Mouse (Mus musculus) cerebellum, adult 9-11 months (tissue): Measurements from ENCODE around the gene Nudt3.
A peak's percentile ranks its signal among the peaks of the same experiment; 100 is the strongest.
"Not testable (repeated sequence)": the region's sequence is repeated elsewhere in the genome, so short reads cannot be mapped to it uniquely, and the experiment has no call there.

Source experiments
- DNase-seq: peaks from one replicate; pipeline ENCODE4 v3.0.0; 2022

Gene Nudt3

GRCm38 (mm10) chr17:27635575-27635903 is 12.2 kb upstream of the Nudt3 start:
- not testable (repeated sequence) for DNase-seq

- peak; percentile 92 for DNase-seq
These were observed 11.7 kb upstream of the Nudt3 start, which contains the start of gene RPS10-NUDT3 for GRCm38 (mm10) chr17:27634871-27635574. Gene RPS10-NUDT3, minus strand, starts transcription at chr17:27635222.

GRCm38 (mm10) chr17:27629249-27630020 is 6.1 kb upstream of the Nudt3 start:
- peak; percentile 79 for DNase-seq

GRCm38 (mm10) chr17:27628376-27628775 is 5.1 kb upstream of the Nudt3 start:
- DNase-seq, result no peak

- no peak for DNase-seq
These were observed 4.2 kb upstream of the Nudt3 start for GRCm38 (mm10) chr17:27627451-27627850.

- DNase-seq, result no peak
These were observed 3.4 kb upstream of the Nudt3 start for GRCm38 (mm10) chr17:27626681-27627080.

GRCm38 (mm10) chr17:27625455-27626251 is 2.4 kb upstream of the Nudt3 start:
- DNase-seq, result no peak

- peak; percentile 70 for DNase-seq
These were observed 510 bp downstream of the Nudt3 start for GRCm38 (mm10) chr17:27622611-27623359.

- DNase-seq, result no peak
These were observed 1.4 kb downstream of the Nudt3 start for GRCm38 (mm10) chr17:27621705-27622531.

- DNase-seq, result no peak
These were observed 2.1 kb downstream of the Nudt3 start for GRCm38 (mm10) chr17:27621161-27621560.

GRCm38 (mm10) chr17:27615388-27615787 is 7.9 kb downstream of the Nudt3 start:
- DNase-seq, result no peak

- DNase-seq, result peak; percentile 69
These were observed 10.3 kb downstream of the Nudt3 start for GRCm38 (mm10) chr17:27613016-27613415.

- DNase-seq, result no peak
These were observed 11.3 kb downstream of the Nudt3 start for GRCm38 (mm10) chr17:27611994-27612393.

GRCm38 (mm10) chr17:27611519-27611884 is 11.8 kb downstream of the Nudt3 start:
- no peak for DNase-seq

- no peak for DNase-seq
These were observed 12.4 kb downstream of the Nudt3 start for GRCm38 (mm10) chr17:27610679-27611518.

GRCm38 (mm10) chr17:27609576-27609975 is 13.7 kb downstream of the Nudt3 start:
- no peak for DNase-seq

- DNase-seq, result peak; percentile 70
These were observed 19.6 kb downstream of the Nudt3 start for GRCm38 (mm10) chr17:27603522-27604234.

- no peak for DNase-seq
These were observed 20.3 kb downstream of the Nudt3 start for GRCm38 (mm10) chr17:27603036-27603435.

- peak; percentile 89 for DNase-seq
These were observed 22.4 kb downstream of the Nudt3 start for GRCm38 (mm10) chr17:27600869-27601268.

GRCm38 (mm10) chr17:27600286-27600685 is 23.0 kb downstream of the Nudt3 start:
- DNase-seq, result no peak
